In genomic region chr3:115817771-115818170, GRCm38 (mm10) we compare ENCODE assay signal across 18 mouse cellular contexts.
"Had no signal": no experiment of that assay in that cellular context is flagged by ENCODE, and none has a peak within 500 bp of the region (broad histone marks: within the 10 kb centered on the region; RNA-seq: fewer than 3 reads in every experiment).

No protein-coding gene starts in this region.

- H3K9ac ChIP-seq: limb, embryonic 12.5 days; limb, embryonic 15.5 days; liver, embryonic 14.5 days; lung, embryonic 14.5 days; midbrain, embryonic 12.5 days; midbrain, embryonic 15.5 days; neural tube, embryonic 13.5 days had no signal

- H3K27ac ChIP-seq: kidney, postnatal 0 days; layer of hippocampus, adult 2 months; limb, embryonic 12.5 days; limb, embryonic 15.5 days; liver, embryonic 14.5 days; macrophage; midbrain, embryonic 12.5 days; midbrain, embryonic 15.5 days; neural tube, embryonic 13.5 days; stomach, postnatal 0 days had no signal

- H3K36me3 ChIP-seq: limb, embryonic 12.5 days; limb, embryonic 15.5 days; midbrain, embryonic 12.5 days; midbrain, embryonic 15.5 days; neural tube, embryonic 13.5 days had no signal

- H3K4me2 ChIP-seq: limb, embryonic 12.5 days; limb, embryonic 15.5 days; lung, embryonic 14.5 days; midbrain, embryonic 12.5 days; midbrain, embryonic 15.5 days; neural tube, embryonic 13.5 days had no signal

- H3K4me3 ChIP-seq: layer of hippocampus, adult 2 months; limb, embryonic 12.5 days; limb, embryonic 15.5 days; midbrain, embryonic 12.5 days; midbrain, embryonic 15.5 days; neural tube, embryonic 13.5 days had no signal

- H3K4me1 ChIP-seq: limb, embryonic 15.5 days; midbrain, embryonic 12.5 days; midbrain, embryonic 15.5 days had no signal

- H3K27me3 ChIP-seq: limb, embryonic 12.5 days; limb, embryonic 15.5 days; midbrain, embryonic 12.5 days; midbrain, embryonic 15.5 days; neural tube, embryonic 13.5 days had no signal

- ATAC-seq: liver, postnatal 0 days; lung, postnatal 0 days; midbrain, embryonic 15.5 days had no signal

- H3K9me3 ChIP-seq: limb, embryonic 12.5 days; limb, embryonic 15.5 days; midbrain, embryonic 12.5 days; midbrain, embryonic 15.5 days; neural tube, embryonic 13.5 days had no signal

- DNase-seq: kidney, postnatal 25 days; liver, postnatal 0 days; lung, embryonic 14.5 days; retina, postnatal 1 day; right cerebral cortex, postnatal 25 days; spleen, adult 18-20 months; thymus, postnatal 25 days had no signal
